Mouse (Mus musculus) MEL-GATA-1-ER (cell line): ENCODE results near the gene Sergef.

ENCODE experiments used
- DNase-seq: peaks from one replicate; pipeline ENCODE4 v3.0.0-alpha.2; 2012; ENCODE audit warnings: low read depth; ENCODE audit errors: extremely low read depth

Sergef gene

DNA sequence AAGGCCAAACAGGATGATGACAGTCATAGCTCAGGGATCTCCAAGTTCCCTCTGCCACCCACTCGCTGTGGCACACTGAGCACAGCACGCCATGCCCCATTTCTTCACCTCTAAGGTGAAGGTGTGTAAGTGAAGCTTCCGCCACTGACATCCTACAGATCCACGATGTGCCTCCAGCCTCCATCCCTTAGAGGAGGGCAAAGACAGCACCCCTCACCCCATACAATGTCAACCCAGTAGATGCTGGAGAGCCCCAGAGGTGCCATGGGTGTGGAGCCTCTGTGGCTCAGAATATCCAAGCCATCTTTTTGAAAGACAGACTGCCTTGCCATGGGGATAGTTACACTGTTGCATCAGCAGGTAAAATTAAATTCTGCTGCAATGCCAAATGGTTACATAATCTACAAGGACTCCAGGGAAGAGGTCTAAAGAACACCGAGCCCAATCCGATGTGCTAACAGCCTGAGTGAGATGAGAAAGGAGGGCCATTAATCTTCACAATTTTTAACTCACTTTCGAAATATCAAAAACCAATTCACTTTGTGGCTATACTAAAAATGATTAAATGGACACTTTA is 23.1 kb downstream of the Sergef start:
- no peak for DNase-seq

GRCm38 (mm10) chr7:46615256-46615977 is 24.2 kb downstream of the Sergef start:
- no peak for DNase-seq

- DNase-seq: no peak
These were observed 25.3 kb downstream of the Sergef start for GRCm38 (mm10) chr7:46614263-46614662.

- no peak for DNase-seq
These were observed 26.5 kb downstream of the Sergef start for GRCm38 (mm10) chr7:46613091-46613490.

DNA sequence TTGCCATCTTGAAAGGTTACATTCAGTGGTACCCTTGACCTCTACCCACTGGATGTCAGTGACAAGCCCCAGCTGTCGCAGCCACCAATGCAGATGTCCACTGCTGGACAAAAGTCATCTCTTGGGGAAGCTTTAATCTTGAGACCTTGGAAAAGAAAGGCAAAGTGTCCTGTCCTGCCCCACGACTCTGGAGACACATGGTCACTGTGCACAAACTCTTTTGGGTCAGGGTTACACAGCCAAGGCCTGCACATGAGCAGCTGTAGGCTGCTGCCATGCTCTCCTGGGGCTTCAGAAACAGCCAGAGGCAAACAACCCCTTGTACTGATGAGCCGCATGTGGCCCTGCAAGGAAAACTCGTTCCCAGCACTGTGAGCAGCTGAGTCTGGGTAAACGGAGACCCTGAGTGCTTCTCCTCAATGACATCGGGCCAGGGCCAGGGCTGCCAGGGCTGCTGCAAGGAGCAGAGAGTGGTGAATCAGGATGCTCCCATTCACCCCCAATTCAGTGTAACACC is 27.1 kb downstream of the Sergef start:
- DNase-seq: no peak

- no peak for DNase-seq
These were observed 27.6 kb downstream of the Sergef start for GRCm38 (mm10) chr7:46611970-46612369.

DNA sequence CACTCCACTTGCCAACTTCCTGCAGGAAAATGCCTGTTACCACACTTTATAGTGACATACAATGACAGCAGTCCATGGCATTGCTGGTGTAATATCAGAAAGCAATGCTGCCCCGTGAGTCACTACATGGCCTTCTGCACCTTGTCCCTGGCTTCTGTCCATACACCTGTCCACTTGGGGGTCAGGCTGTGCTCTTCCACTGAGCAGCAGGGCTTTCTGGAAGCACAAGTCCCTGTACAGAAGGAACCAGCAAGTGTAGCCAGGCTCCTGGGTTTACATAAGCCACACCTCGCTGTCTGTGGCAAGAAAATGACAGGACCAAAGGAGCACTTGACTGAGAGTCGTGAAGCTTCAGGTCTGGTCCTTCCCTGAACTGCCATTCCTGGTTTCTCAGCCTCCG is 30.3 kb downstream of the Sergef start:
- DNase-seq: no peak

DNA sequence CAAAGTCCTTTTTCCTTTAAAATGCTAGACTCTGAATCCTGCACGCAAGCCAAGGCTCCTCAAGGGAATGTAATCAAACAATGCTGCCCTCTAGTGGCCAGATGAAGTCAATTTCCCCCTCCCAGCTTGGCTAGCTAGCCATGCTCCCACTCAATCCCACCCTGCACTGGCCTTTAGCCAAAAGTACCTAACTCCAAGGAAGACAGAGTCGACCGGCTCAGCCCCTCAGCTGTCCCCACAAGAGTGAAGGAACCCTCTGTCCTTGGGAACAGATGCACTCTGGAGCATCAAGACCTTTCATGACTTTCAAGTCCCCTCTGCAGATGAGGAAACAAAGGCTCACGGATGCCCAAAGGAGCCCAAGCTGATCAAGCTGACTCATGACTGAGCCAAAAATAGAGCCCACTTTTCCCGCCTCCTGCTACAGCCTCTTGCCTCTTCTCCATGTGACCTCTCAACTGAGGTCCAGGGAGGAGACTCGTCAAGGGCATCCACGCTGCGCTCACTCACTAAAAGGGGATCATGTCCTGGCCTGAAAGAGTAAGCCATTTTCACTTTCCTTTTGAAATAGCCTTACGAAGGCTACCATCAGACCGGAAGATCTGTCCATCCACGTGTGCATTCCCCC is 32.1 kb downstream of the Sergef start:
- peak; percentile 27 for DNase-seq

DNA sequence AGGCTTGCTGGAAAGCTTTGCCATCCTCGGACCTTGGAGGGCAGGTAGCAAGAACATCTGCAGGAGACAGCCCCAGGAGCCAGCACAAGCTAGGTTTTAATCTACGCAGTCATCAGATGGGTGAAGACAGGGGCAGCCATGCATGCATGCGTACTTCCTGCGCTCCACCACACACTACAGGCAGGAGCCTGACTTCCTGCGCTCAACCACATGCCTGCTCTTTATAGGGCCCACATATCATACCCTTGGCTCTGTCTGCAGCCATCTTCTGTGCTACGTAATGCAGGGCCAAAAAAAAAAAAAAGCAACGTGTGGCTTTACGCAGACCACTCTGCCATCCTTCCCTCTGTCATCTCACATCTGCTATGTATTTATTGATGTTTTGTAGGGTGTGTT is 32.6 kb downstream of the Sergef start:
- no peak for DNase-seq

DNA sequence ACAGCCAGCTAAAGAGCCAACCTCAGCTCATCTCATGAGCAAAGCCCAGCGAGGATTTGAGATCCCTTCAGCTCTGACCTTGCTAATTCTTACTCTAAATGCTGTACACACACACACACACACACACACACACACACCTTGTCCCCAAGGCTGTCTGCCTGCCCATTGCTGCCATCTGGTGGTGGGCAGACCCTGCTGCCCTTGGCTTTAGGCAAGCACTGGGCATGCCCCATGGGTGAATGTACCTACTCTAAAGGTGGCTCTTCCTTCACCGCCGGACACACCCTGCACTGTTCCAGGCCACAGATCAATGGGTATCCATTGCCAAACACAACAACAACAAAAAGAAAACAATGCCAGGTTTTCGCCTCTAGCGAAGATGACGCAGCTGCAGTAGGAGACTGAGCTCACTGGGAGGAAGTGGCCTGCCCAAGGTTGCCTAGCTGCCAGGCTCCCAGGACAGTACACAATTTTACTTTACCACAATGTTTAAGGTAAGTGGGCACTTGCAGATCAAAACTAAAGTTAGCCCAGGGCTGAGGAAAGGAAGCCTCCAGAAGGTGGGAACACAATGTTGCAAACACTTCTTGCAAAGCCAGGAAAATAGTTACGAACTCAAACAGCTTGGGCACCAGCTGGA is 33.1 kb downstream of the Sergef start:
- peak; percentile 21 for DNase-seq

DNA sequence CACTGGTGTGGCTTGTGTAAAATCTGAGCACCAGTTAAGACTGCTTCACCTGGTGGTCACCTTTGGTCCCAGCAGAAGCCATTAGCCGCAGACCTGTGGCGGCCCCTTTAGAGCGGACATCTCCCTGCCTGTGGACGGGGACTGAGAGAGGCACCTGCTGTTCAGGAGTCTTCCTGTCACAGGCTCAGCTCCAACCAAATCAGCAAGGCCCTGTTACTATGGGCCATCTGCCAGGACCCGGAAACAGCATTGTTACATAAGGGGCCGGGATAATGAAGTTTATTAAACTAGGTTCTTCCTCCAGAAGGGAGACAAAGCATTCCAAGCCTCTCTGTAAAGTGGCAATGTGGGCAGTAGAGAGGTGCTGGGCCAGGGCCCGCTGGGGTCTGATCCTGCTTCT is 36.6 kb downstream of the Sergef start:
- DNase-seq: no peak

DNA sequence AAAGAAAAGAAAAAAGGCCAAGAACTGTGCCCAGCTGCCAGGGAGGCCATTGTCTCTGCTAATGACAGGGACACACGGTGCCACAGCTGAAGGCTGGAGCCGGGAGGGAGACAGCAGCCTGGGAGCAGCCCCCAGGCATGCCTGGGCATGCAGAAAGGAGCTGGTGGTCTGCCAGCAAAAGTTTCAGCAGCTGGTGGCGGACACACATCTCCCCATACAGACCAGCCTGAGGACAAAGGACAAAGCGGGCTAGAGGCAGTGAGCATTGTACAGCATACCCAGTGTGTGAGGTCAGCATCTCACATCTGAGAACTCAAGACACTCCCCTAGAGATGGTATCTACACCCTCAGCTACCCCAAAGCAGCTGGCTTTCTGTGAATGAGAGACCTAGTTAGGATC is 37.5 kb downstream of the Sergef start:
- DNase-seq: no peak

DNA sequence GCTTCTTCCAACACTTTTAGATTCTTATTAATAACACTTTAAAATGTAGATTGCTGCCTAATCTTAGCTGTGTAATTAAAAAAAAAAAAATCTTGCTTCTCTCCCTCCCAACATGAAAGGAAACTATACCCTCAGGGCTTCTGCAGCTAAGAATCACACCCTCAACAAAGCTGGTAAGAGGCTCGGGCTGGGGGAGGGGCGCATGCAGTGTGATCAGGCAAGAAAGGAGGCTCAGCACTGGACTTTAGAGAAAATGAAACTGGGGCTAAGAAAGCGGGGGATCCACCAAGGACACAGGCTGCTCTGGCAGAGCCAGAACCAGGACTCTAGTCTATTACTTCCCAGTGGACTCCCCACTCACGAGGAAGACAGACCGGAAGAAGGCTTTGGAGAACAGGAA is 38.5 kb downstream of the Sergef start:
- no peak for DNase-seq

DNA sequence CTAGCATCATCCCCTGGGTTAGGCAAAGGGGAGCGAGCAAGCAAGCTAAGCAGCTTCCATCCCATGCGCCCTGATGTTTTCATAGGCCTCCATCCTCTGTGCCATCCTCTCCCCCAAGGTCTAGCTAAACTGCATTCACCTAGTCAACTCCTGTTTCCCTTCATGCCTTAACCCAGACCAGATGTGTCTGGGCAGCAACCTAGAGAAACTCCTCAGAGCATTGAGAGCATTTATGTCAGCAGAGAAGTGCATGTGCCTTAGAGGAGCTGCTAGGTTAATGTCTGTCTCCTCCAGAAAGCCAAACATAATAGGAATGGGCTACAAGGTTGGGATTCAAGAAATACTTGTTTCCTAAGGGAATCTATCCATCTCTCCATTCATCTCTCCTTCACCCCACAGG is 42.6 kb downstream of the Sergef start:
- no peak for DNase-seq

DNA sequence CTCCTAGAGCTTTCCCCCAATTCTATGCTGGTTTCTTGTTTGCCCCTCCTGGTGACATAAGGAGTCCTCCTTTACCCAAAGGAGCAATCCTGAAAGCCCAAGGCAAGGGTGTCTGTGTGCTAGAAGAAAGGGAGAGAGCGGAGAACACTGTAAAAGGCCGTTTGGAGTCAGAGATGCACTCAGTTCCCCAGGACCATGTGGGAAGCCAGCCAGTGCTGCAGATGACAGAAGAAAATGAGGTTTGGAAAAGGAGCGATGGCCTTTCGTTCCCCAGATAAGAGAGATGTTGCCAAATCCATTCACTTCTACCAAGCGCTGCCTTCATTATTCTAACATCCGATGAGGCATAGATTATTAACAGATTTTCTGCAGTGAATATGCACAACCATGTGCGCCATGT is 48.1 kb downstream of the Sergef start:
- no peak for DNase-seq

DNA sequence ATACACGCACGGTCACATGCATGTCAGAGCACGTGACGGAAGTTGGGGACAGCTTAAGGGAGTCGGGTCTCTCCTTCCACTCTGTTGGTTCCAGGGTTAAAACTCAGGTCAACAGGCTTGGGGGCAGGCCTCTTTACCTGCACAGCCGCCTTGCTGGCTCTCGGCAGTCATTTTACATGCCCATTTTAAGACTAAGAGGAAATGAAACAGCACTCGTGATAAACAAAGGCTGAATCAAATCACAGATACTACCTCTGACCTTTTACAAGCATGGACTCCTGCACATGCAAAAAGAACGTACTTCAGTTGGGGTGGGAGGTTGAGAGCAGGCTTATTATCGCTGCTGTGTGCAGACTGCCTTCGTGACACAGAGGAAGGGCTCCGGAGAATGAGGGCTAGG is 50.4 kb downstream of the Sergef start:
- DNase-seq: no peak

DNA sequence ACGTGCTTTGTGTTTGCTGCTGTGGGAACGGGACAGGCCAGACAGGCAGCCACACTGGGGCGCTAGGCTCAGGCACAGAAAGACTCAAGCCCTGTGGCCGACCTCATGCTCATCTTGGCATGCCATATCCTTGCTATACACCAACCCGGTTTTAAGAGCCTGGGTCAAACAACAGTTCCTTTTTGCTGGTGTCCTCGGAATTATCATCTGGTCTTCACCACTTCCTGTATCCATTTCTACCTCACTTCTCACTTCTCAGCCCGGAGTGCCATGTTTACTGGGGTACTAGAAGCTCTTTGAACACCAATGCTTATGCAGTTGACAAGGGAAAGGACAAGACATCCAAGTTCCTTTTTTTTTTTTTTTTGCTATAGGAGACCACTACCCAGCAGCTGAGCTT is 51.6 kb downstream of the Sergef start:
- peak; percentile 49 for DNase-seq

DNA sequence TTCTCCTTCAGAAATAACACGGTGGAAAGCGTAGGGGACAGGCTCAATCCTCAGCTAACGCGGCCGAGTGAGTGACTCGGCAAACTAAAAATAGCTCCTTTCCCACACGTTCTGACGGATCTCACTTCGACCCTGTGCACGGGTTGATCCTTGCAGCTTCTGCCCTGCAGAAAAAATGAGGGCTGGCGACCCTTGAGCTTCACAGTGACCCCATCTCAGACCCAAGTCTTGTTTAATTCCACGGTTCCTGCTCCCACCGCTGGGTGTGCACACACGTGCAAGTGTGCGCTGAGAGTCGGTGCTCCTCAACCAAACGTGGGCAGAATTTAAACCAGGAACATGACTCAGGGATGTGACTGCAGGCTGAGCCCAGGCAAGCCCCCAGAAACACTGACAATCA is 52.1 kb downstream of the Sergef start:
- no peak for DNase-seq

GRCm38 (mm10) chr7:46586621-46587216 is 52.9 kb downstream of the Sergef start:
- no peak for DNase-seq

DNA sequence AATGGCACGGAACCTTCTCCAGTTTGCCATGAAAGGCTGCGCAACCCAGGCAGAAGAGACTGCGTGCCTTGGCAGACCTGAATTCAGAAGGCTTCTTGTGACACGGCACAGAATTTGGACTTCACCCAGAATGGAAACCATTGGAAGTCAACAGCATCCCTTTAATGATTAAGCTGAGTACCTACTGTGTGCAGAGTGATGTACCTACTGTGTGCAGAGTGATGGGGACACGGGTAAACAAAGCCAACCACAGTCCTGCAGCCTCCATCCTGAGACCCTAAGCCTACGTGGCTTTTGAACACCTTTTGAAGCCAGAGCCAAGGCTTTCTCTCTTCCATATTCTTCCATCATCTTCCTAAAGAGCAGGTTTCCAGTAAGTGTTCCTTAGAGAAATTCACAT is 56.9 kb downstream of the Sergef start:
- DNase-seq: no peak

- no peak for DNase-seq
These were observed 58.2 kb downstream of the Sergef start for GRCm38 (mm10) chr7:46581358-46581930.

- no peak for DNase-seq
These were observed 61.5 kb downstream of the Sergef start for GRCm38 (mm10) chr7:46578091-46578490.
